ENCODE assay signal across 8 mouse cellular contexts in genomic region chr8:50293501-50293900, GRCm38 (mm10).
A peak's percentile ranks its signal among the peaks of the same experiment; 100 is the strongest.
DNase-seq lines count a peak whose midpoint lies in the region; ATAC-seq lines count a peak whose summit lies in the region.

No protein-coding gene starts in this region.

- no peak for DNase-seq in cerebellum, adult 11-12 months
- peak; percentile 60 for DNase-seq in Muller cell, postnatal 12 days (ENCODE audit: inconsistent ontology term)
- DNase-seq in cerebellum, postnatal 4 days (ENCODE audit: low spot score in 2 of 2) = peak; percentile 24 to 76
- peak; percentile 2 for DNase-seq in large intestine, adult 2 months (ENCODE audit: low read depth, low spot score)
- peak; percentile 69 for DNase-seq in lung, postnatal 10 days
- DNase-seq in right cerebral cortex, postnatal 25 days = peak; percentile 30

- peak; percentile 79 for ATAC-seq in cerebellum, adult (ENCODE audit: insufficient number of reproducible peaks, low FRiP score, low TSS enrichment)
- ATAC-seq in granulocyte monocyte progenitor cell, adult 5-6 weeks (replicated peaks; ENCODE audit: poor library complexity, severe bottlenecking) = peak; percentile 76

- 6% methylated on average over 4 of the region's 4 CpGs for WGBS in large intestine, adult 2 months
